Mouse (Mus musculus) layer of hippocampus, postnatal 10 days (tissue): ENCODE results near the gene U2af1. TPM values are rescaled to one million over a fixed set of nuclear protein-coding genes. Genes with fewer than 3 reads are reported as not detected.
"Not testable (repeated sequence)": the region's sequence is repeated elsewhere in the genome, so short reads cannot be mapped to it uniquely, and the experiment has no call there.

ENCODE experiments used
- DNase-seq, 2 experiments: peaks; one replicate each; pipeline ENCODE4 v3.0.0; 2021; ENCODE audit warnings: low spot score in 2 of 2
- total RNA-seq, 2 experiments: library from RNA; stranded (reverse); gene quantifications; 2 replicates each; pipeline ENCODE4 v1.2.3; 2021

The U2af1 gene
- total RNA-seq, 2 experiments from 2014 or later: 143 to 153 TPM

GRCm38 (mm10) chr17:31631081-31631800 is 27.5 kb downstream of the U2af1 start:
- no peak for DNase-seq

- no peak for DNase-seq
Measured at GRCm38 (mm10) chr17:31627961-31628360, 30.7 kb downstream of the U2af1 start.

DNA sequence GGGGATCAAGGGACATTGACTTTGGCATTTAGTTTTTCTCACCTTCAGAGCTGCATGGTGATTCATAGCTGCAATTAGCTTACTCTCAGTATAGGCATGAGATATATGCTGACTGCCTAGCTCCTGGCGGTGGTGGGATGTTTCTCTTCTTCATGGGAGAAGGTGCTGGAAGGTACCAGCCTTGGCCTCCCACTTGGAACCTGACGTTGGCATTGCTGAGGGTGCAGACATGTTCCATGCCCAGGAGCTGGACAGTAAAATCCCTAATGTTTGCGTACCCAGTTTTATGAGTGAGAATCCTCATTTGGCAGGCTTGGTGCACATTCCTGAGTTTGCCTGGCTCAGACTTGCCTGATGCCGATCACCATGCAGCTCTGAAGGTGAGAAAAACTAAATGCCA is 35.6 kb downstream of the U2af1 start:
- DNase-seq: no peak

- no peak for DNase-seq
Measured at GRCm38 (mm10) chr17:31613086-31613755, 45.5 kb downstream of the U2af1 start.

DNA sequence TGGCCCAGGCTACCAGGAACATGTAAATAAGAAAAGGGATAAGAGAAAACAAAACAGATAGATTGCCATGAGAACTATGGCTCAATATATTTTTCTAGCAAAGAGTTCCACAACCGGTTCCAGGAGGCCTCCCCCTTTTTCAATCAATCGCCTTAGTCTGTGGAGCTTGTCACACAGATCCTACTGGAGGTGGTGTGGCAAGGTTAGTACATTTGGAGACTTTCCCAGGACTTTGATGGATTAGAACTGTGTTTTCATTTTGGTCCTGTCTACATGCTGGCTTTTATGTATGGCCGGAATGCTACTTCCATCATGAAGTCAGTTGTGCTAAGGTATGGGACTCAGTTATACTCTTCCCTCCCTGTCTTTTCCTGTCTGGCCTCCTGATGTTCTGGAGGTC is 48.8 kb downstream of the U2af1 start:
- no peak for DNase-seq

DNA sequence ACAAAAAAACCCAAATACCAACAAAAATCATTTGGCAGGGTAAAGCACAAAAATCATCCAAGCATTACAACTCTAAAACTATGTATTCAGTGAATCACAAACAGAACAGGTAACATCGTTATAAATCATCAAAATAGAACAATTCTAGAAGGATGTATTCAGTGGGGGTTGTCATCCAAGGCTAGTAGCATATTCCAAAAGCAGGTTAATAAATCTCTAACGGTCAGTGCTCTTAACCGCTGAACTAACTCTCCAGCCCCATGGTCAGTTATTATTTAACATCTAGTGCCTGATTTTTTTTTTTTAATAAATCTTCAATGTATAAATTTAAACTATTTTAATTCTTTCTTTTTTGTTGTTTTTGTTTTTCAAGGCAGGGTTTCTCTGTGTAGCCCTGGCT is 49.5 kb downstream of the U2af1 start:
- not testable (repeated sequence) for DNase-seq

DNA sequence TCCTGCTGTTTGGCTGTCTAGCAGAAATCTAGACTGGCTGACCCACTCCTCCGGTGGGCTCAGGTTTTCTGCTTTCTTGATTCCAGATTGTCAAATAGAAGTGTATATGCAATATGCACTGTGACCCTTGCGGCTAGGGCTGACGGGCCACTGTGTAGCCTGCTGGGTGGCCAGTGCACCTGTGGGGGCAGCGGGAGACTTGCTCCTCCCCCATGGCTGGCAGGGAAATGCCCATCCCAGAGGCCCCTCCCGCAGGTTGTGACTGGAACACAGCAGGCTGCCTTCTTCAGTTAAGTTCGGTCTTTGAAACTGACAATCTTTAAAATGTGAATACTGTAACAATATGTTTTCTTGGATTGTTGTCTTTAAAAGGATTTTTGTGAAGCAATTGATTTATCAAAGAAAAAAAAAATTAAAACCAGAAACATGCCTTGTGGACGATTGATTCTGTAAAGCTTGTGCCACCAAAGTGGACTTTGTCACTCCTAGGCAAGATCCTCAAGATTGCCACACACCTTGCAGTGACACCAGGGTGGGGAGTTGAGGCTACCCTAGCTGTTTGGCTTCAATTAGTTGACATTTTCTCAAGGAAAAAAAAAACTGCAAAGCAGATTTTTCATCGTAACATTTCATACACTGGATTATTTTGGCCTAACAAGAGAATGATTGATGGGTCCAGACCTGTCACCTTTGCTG is 51.3 kb downstream of the U2af1 start:
- no peak for DNase-seq

- DNase-seq: peak in 1 of 2 experiments; percentile 36
Measured at GRCm38 (mm10) chr17:31606424-31606823, 52.3 kb downstream of the U2af1 start.

GRCm38 (mm10) chr17:31598593-31598992 is 60.1 kb downstream of the U2af1 start:
- DNase-seq: no peak

DNA sequence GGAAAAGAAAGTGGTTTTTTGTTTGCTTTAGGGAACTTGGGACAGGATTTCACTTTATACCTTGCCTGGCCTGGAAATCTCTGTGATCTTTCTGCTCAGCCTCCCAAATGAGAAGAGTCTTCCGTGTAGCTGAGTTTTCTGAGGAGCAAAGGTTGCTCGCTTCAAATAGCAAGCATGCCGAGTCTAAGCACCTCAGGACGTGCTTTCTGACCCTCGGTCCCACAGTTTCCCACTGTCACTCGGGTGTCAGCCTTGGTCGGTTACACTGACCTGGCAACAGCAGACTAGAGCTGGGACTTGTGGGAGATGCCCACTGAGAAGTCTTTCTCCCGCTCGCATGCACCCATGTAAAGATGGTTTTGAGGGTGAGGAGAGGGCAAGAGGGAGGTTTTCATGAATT is 60.7 kb downstream of the U2af1 start:
- DNase-seq: no peak

Other genes starting within 250 kb of the U2af1 start
- 10 to 100 TPM; 26.3 to 28.8 TPM for gene Wdr4, start 138.9 kb downstream of the U2af1 start, total RNA-seq
- 100 to 1,000 TPM; 294 to 312 TPM for gene Ndufv3, start 138.8 kb downstream of the U2af1 start, total RNA-seq
- 10 to 100 TPM; 16.4 to 17.5 TPM for gene Pknox1, start 94.2 kb downstream of the U2af1 start, total RNA-seq
- gene Cbs, start 21.7 kb downstream of the U2af1 start, total RNA-seq: 10 to 100 TPM; 66.4 to 78.1 TPM
- under 1 TPM; 0.57 to 0.80 TPM for gene Cryaa, start 18.9 kb upstream of the U2af1 start, total RNA-seq
- gene Sik1, start 196.9 kb upstream of the U2af1 start, total RNA-seq: 10 to 100 TPM; 21.7 to 22.2 TPM